Mouse (Mus musculus): ENCODE data around the gene Fubp3. TPM values are rescaled to one million over a fixed set of nuclear protein-coding genes. Genes with fewer than 3 reads are reported as not detected.

The Fubp3 gene
- polyA plus RNA-seq, 1 experiment from 2014 or later = 107 TPM

DNA sequence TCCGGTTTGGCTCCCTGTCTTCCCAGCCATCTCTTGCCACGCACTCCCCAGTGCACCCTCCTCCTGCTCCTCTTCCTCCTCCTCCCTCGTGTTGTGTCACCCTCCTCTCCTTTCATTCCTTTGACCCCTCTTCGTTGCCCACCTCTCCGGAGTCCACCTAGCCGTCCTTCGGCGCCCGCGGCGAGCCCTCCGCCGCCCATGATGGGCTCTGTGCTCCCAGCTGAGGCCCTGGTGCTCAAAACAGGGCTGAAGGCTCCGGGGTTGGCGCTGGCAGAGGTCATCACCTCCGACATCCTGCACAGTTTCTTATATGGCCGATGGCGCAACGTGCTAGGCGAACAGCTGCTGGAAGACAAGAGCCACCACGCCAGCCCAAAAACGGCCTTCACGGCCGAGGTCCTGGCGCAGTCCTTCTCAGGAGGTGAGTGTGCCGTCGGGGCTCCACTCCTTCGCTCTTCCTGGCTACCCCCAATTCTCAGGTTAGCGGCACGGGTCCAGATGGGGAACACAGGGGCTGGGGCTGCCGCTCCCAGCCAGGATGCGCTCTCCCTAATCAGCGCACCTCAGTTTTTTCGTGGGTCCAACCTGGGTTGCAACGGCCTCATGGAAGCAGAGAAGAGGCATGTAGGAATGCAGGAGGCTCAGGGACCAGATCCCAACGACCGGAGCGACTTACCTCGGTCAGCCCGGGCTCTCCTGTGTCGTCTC is 67.6 kb downstream of the Fubp3 start, which contains the start of gene Prdm12:
Prdm12 (plus strand) TSS at position 137 of the 708 bp plus-strand sequence.
- Histone ChIP-seq H3K4me2 (ENCODE audit: low read depth, low read length) (no peak within 1 kb of the TSS), H3K27ac (replicated peaks; ENCODE audit: low read depth, low read length) (no peak within 1 kb of the TSS), H3K9me3 (replicated peaks; ENCODE audit: control insufficient read depth, low read length) (no peaks in the 10 kb centered on the region), H3K4me1 (ENCODE audit: control insufficient read depth, insufficient read depth, low read length) (peaks cover 10% of the 10 kb centered on the region), H3K36me3 (replicated peaks; ENCODE audit: control insufficient read depth, insufficient read depth, low read depth, low read length) (no peaks in the 10 kb centered on the region), H3K4me3 (ENCODE audit: low read depth, low read length) (peak within 1 kb of the TSS; percentile 9), H3K9ac (replicated peaks; ENCODE audit: low read length) (no peak within 1 kb of the TSS), H3K27me3 (ENCODE audit: control insufficient read depth, insufficient read depth, low read length) (peaks cover 81% of the 10 kb centered on the region)
- under 1% methylated on average over 41 of the region's 41 CpGs for WGBS
- ATAC-seq (replicated peaks; ENCODE audit: insufficient number of reproducible peaks, low FRiP score, low TSS enrichment, low read depth) (no peak), DNase-seq (ENCODE audit: low spot score) (peak; percentile 29)

GRCm38 (mm10) chr2:31640609-31641507 is 68.4 kb downstream of the Fubp3 start:
- Histone ChIP-seq H3K4me1 (ENCODE audit: control insufficient read depth, insufficient read depth, low read length) (peaks cover 10% of the 10 kb centered on the region), H3K9ac (replicated peaks; ENCODE audit: low read length) (no peak overlapping the region; the same call in 1 of the 2 replicates), H3K27me3 (ENCODE audit: control insufficient read depth, insufficient read depth, low read length) (peaks cover 74% of the 10 kb centered on the region), H3K4me2 (ENCODE audit: low read depth, low read length) (peak overlapping the region; percentile 8; the same call in 1 of the 2 replicates), H3K27ac (replicated peaks; ENCODE audit: low read depth, low read length) (no peak overlapping the region), H3K36me3 (replicated peaks; ENCODE audit: control insufficient read depth, insufficient read depth, low read depth, low read length) (no peaks in the 10 kb centered on the region), H3K4me3 (ENCODE audit: low read depth, low read length) (peak overlapping the region; percentile 14), H3K9me3 (replicated peaks; ENCODE audit: control insufficient read depth, low read length) (no peaks in the 10 kb centered on the region)
- ATAC-seq (replicated peaks; ENCODE audit: insufficient number of reproducible peaks, low FRiP score, low TSS enrichment, low read depth) (no peak), DNase-seq (ENCODE audit: low spot score) (peak; percentile 29)
- WGBS = under 1% methylated on average over 48 of the region's 48 CpGs

- Histone ChIP-seq H3K36me3 (replicated peaks; ENCODE audit: control insufficient read depth, insufficient read depth, low read depth, low read length) (no peaks in the 10 kb centered on the region), H3K9me3 (replicated peaks; ENCODE audit: control insufficient read depth, low read length) (no peaks in the 10 kb centered on the region), H3K4me3 (ENCODE audit: low read depth, low read length) (peak overlapping the region; percentile 7; the same call in 1 of the 2 replicates), H3K4me2 (ENCODE audit: low read depth, low read length) (no peak overlapping the region; the same call in 1 of the 2 replicates), H3K27me3 (ENCODE audit: control insufficient read depth, insufficient read depth, low read length) (peaks cover 69% of the 10 kb centered on the region), H3K9ac (replicated peaks; ENCODE audit: low read length) (no peak overlapping the region; the same call in 1 of the 2 replicates), H3K4me1 (ENCODE audit: control insufficient read depth, insufficient read depth, low read length) (peaks cover 6% of the 10 kb centered on the region), H3K27ac (replicated peaks; ENCODE audit: low read depth, low read length) (no peak overlapping the region)
- 2% methylated on average over 11 of the region's 11 CpGs for WGBS
- DNase-seq (ENCODE audit: low spot score) (no peak), ATAC-seq (replicated peaks; ENCODE audit: insufficient number of reproducible peaks, low FRiP score, low TSS enrichment, low read depth) (no peak)
Measured at GRCm38 (mm10) chr2:31641508-31641830, 69.0 kb downstream of the Fubp3 start.

- H3K4me3 ChIP-seq (ENCODE audit: low read depth, low read length) = peak overlapping the region; percentile 7; the same call in 1 of the 2 replicates
- H3K9ac ChIP-seq (replicated peaks; ENCODE audit: low read length) = no peak overlapping the region
- no peak overlapping the region for H3K27ac ChIP-seq (replicated peaks; ENCODE audit: low read depth, low read length)
- ATAC-seq (replicated peaks; ENCODE audit: insufficient number of reproducible peaks, low FRiP score, low TSS enrichment, low read depth) (no peak), DNase-seq (ENCODE audit: low spot score) (no peak)
- peaks cover 4% of the 10 kb centered on the region for H3K4me1 ChIP-seq (ENCODE audit: control insufficient read depth, insufficient read depth, low read length)
- peaks cover 69% of the 10 kb centered on the region for H3K27me3 ChIP-seq (ENCODE audit: control insufficient read depth, insufficient read depth, low read length)
- no peaks in the 10 kb centered on the region for H3K9me3 ChIP-seq (replicated peaks; ENCODE audit: control insufficient read depth, low read length)
- no peak overlapping the region for H3K4me2 ChIP-seq (ENCODE audit: low read depth, low read length)
- 2% methylated on average over 18 of the region's 18 CpGs for WGBS
- H3K36me3 ChIP-seq (replicated peaks; ENCODE audit: control insufficient read depth, insufficient read depth, low read depth, low read length) = no peaks in the 10 kb centered on the region
Measured at GRCm38 (mm10) chr2:31641929-31642328, 69.5 kb downstream of the Fubp3 start.

GRCm38 (mm10) chr2:31653971-31654853 is 81.8 kb downstream of the Fubp3 start:
- H3K4me2 ChIP-seq (ENCODE audit: low read depth, low read length) = peak overlapping the region; percentile 96
- H3K27me3 ChIP-seq (ENCODE audit: control insufficient read depth, insufficient read depth, low read length) = peaks cover 51% of the 10 kb centered on the region
- 0 out of 2 replicates have a peak, but pooled peaks have one; percentile 12 for ATAC-seq (replicated peaks; ENCODE audit: insufficient number of reproducible peaks, low FRiP score, low TSS enrichment, low read depth)
- DNase-seq (ENCODE audit: low spot score) = peak; percentile 35
- H3K4me3 ChIP-seq (ENCODE audit: low read depth, low read length) = peak overlapping the region; percentile 55
- peak overlapping the region; percentile 28 for H3K9ac ChIP-seq (replicated peaks; ENCODE audit: low read length)
- no peak overlapping the region for H3K27ac ChIP-seq (replicated peaks; ENCODE audit: low read depth, low read length)
- no peaks in the 10 kb centered on the region for H3K9me3 ChIP-seq (replicated peaks; ENCODE audit: control insufficient read depth, low read length)
- under 1% methylated on average over 100 of the region's 109 CpGs for WGBS
- H3K36me3 ChIP-seq (replicated peaks; ENCODE audit: control insufficient read depth, insufficient read depth, low read depth, low read length) = no peaks in the 10 kb centered on the region
- H3K4me1 ChIP-seq (ENCODE audit: control insufficient read depth, insufficient read depth, low read length) = peaks cover 7% of the 10 kb centered on the region; the same call in 1 of the 2 replicates

DNA sequence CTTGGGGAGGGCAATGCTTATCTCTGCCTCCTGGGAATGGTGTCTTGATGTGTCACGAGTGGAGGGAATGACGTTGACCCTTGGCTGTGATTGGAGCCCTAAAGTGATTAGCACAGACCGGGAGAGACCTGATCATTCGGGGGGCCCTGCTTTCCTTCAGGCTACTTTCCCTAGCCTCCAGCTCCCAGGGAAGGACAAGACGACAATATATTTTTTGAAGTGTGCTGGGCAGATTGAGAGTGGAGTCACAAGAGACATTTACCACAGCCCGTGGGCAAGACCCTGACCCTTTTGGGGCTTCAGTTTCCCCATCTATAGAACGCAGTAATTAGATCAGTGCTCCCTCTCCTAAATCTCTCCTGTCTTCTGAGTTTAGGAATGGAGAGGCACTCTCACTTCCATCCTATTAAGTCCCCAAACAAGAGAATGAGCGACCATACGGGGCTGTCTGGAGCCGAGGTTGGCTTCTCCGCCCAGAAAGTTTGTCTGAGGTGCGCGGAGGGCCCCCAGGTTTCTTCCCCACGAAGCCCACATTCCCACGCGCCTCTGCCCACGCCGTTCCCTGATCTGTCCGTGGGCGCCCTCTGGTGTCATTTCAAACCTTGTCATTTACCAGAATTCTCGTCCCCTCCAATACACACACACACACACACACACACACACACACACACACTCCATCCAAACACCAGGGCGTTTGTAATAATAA is 82.6 kb downstream of the Fubp3 start:
- Histone ChIP-seq H3K4me2 (ENCODE audit: low read depth, low read length) (peak overlapping the region; percentile 96), H3K27me3 (ENCODE audit: control insufficient read depth, insufficient read depth, low read length) (peaks cover 51% of the 10 kb centered on the region), H3K4me1 (ENCODE audit: control insufficient read depth, insufficient read depth, low read length) (peaks cover 7% of the 10 kb centered on the region; the same call in 1 of the 2 replicates), H3K9ac (replicated peaks; ENCODE audit: low read length) (no peak overlapping the region), H3K27ac (replicated peaks; ENCODE audit: low read depth, low read length) (no peak overlapping the region), H3K36me3 (replicated peaks; ENCODE audit: control insufficient read depth, insufficient read depth, low read depth, low read length) (no peaks in the 10 kb centered on the region), H3K4me3 (ENCODE audit: low read depth, low read length) (peak overlapping the region; percentile 55), H3K9me3 (replicated peaks; ENCODE audit: control insufficient read depth, low read length) (no peaks in the 10 kb centered on the region)
- WGBS = 5% methylated on average over 22 of the region's 22 CpGs
- no peak for ATAC-seq (replicated peaks; ENCODE audit: insufficient number of reproducible peaks, low FRiP score, low TSS enrichment, low read depth)
- peak; percentile 41 for DNase-seq (ENCODE audit: low spot score)

GRCm38 (mm10) chr2:31656374-31656773 is 83.9 kb downstream of the Fubp3 start:
- Histone ChIP-seq H3K9ac (replicated peaks; ENCODE audit: low read length) (no peak overlapping the region), H3K9me3 (replicated peaks; ENCODE audit: control insufficient read depth, low read length) (no peaks in the 10 kb centered on the region), H3K27me3 (ENCODE audit: control insufficient read depth, insufficient read depth, low read length) (peaks cover 44% of the 10 kb centered on the region), H3K27ac (replicated peaks; ENCODE audit: low read depth, low read length) (no peak overlapping the region), H3K36me3 (replicated peaks; ENCODE audit: control insufficient read depth, insufficient read depth, low read depth, low read length) (no peaks in the 10 kb centered on the region), H3K4me2 (ENCODE audit: low read depth, low read length) (no peak overlapping the region), H3K4me1 (ENCODE audit: control insufficient read depth, insufficient read depth, low read length) (peaks cover 7% of the 10 kb centered on the region; the same call in 1 of the 2 replicates), H3K4me3 (ENCODE audit: low read depth, low read length) (no peak overlapping the region)
- DNase-seq (ENCODE audit: low spot score) = no peak
- 87% methylated on average over 7 of the region's 7 CpGs for WGBS
- peak; percentile 51; the same call in 1 of the 2 replicates for ATAC-seq (replicated peaks; ENCODE audit: insufficient number of reproducible peaks, low FRiP score, low TSS enrichment, low read depth)
